ENCODE assay signal across 15 mouse cellular contexts in genomic region chr4:114454495-114455186, GRCm38 (mm10). TPM values are rescaled to one million over a fixed set of nuclear protein-coding genes. Genes with fewer than 3 reads are reported as not detected.
DNase-seq lines count a peak whose midpoint lies in the region; ATAC-seq and TF ChIP-seq lines count a peak whose summit lies in the region.
"Had no signal": no experiment of that assay in that cellular context is flagged by ENCODE, and none has a peak within 500 bp of the region (broad histone marks: within the 10 kb centered on the region; RNA-seq: fewer than 3 reads in every experiment).

No protein-coding gene starts in this region.

- 0 out of 2 replicates have a peak, but pooled peaks have one; percentile 18 for ATAC-seq in forebrain, postnatal 0 days
- no peak for ATAC-seq in forebrain, embryonic 14.5 days
- no peak for ATAC-seq in lung, postnatal 0 days
- no peak for ATAC-seq in monocyte, adult 5-6 weeks (replicated peaks; ENCODE audit: insufficient number of reproducible peaks, low FRiP score, low TSS enrichment, poor library complexity, severe bottlenecking)
- ATAC-seq: forebrain, embryonic 15.5 days had no signal

- H3K36me3 ChIP-seq in forebrain, postnatal 0 days (ENCODE audit: insufficient read depth): no peaks in the 10 kb centered on the region
- no peaks in the 10 kb centered on the region for H3K36me3 ChIP-seq in forebrain, embryonic 14.5 days (ENCODE audit: control insufficient read depth, insufficient read depth, low read length)
- H3K36me3 ChIP-seq in lung, postnatal 0 days (ENCODE audit: insufficient read depth, low read length): no peaks in the 10 kb centered on the region
- H3K36me3 ChIP-seq: embryonic facial prominence, embryonic 12.5 days; forebrain, embryonic 15.5 days; limb, embryonic 12.5 days had no signal

- H3K4me2 ChIP-seq in forebrain, postnatal 0 days (ENCODE audit: low read depth): no peak overlapping the region
- no peak overlapping the region for H3K4me2 ChIP-seq in forebrain, embryonic 14.5 days (ENCODE audit: low read length)
- no peak overlapping the region for H3K4me2 ChIP-seq in lung, postnatal 0 days (replicated peaks; ENCODE audit: low read depth, low read length)
- H3K4me2 ChIP-seq: embryonic facial prominence, embryonic 12.5 days; forebrain, embryonic 15.5 days; limb, embryonic 12.5 days had no signal

- H3K4me1 ChIP-seq in forebrain, postnatal 0 days (ENCODE audit: insufficient read depth): no peaks in the 10 kb centered on the region
- H3K4me1 ChIP-seq in forebrain, embryonic 14.5 days (ENCODE audit: control insufficient read depth, insufficient read depth, low read length): 0 out of 2 replicates have a peak, but pooled peaks cover 2% of the 10 kb centered on the region
- no peaks in the 10 kb centered on the region for H3K4me1 ChIP-seq in lung, postnatal 0 days (ENCODE audit: insufficient read depth, low read depth, low read length)
- H3K4me1 ChIP-seq: embryonic facial prominence, embryonic 12.5 days; forebrain, embryonic 15.5 days; limb, embryonic 12.5 days had no signal

- H3K27ac ChIP-seq in forebrain, postnatal 0 days (ENCODE audit: low read depth, low read length): no peak overlapping the region
- no peak overlapping the region for H3K27ac ChIP-seq in forebrain, embryonic 14.5 days (ENCODE audit: low read depth, low read length)
- H3K27ac ChIP-seq in lung, postnatal 0 days (ENCODE audit: low read length): no peak overlapping the region
- H3K27ac ChIP-seq: embryonic facial prominence, embryonic 12.5 days; forebrain, embryonic 15.5 days; limb, embryonic 12.5 days had no signal

- no peak for TF ChIP-seq CTCF in forebrain, postnatal 0 days (IDR thresholded peaks at IDR 0.05; ENCODE audit: low read depth)
- no peak for TF ChIP-seq CTCF in lung, postnatal 0 days (IDR thresholded peaks at IDR 0.05)

- H3K9ac ChIP-seq in forebrain, postnatal 0 days: no peak overlapping the region
- H3K9ac ChIP-seq in forebrain, embryonic 14.5 days (ENCODE audit: low read length): no peak overlapping the region
- H3K9ac ChIP-seq in lung, postnatal 0 days (replicated peaks; ENCODE audit: low read depth): no peak overlapping the region
- H3K9ac ChIP-seq: embryonic facial prominence, embryonic 12.5 days; forebrain, embryonic 15.5 days; limb, embryonic 12.5 days had no signal

- H3K4me3 ChIP-seq in forebrain, postnatal 0 days (ENCODE audit: low read depth, low read length): no peak overlapping the region
- no peak overlapping the region for H3K4me3 ChIP-seq in forebrain, embryonic 14.5 days (ENCODE audit: low read depth, low read length)
- H3K4me3 ChIP-seq in lung, postnatal 0 days (ENCODE audit: low read depth, low read length): no peak overlapping the region
- H3K4me3 ChIP-seq: embryonic facial prominence, embryonic 12.5 days; forebrain, embryonic 15.5 days; limb, embryonic 12.5 days had no signal

- H3K9me3 ChIP-seq in forebrain, postnatal 0 days (ENCODE audit: low read length): no peaks in the 10 kb centered on the region
- no peaks in the 10 kb centered on the region for H3K9me3 ChIP-seq in forebrain, embryonic 14.5 days (replicated peaks; ENCODE audit: control insufficient read depth, low read length)
- H3K9me3 ChIP-seq in lung, postnatal 0 days (ENCODE audit: low read length): no peaks in the 10 kb centered on the region
- H3K9me3 ChIP-seq: embryonic facial prominence, embryonic 12.5 days; forebrain, embryonic 15.5 days; limb, embryonic 12.5 days had no signal

- no peak for TF ChIP-seq EP300 in lung, postnatal 0 days (IDR thresholded peaks at IDR 0.05)

- no peak for DNase-seq in forebrain, postnatal 0 days
- no peak for DNase-seq in forebrain, embryonic 14.5 days (ENCODE audit: low spot score)
- DNase-seq in lung, postnatal 10 days: peak; percentile 72
- DNase-seq in lung, postnatal 0 days (ENCODE audit: low spot score): no peak
- DNase-seq in kidney, adult 18-20 months: peak; percentile 34
- peak; percentile 36 for DNase-seq in lung, postnatal 14 days
- no peak for DNase-seq in embryo, embryonic 11 days
- DNase-seq: cerebellum, adult 8-10 months; right cerebral cortex, adult 18-20 months; thymus, postnatal 36 days had no signal

- H3K27me3 ChIP-seq in forebrain, postnatal 0 days (ENCODE audit: insufficient read depth, low read length): no peaks in the 10 kb centered on the region
- H3K27me3 ChIP-seq in forebrain, embryonic 14.5 days (replicated peaks; ENCODE audit: control insufficient read depth, insufficient read depth, low read length): no peaks in the 10 kb centered on the region
- H3K27me3 ChIP-seq in lung, postnatal 0 days (replicated peaks; ENCODE audit: insufficient read depth, low read length): no peaks in the 10 kb centered on the region
- H3K27me3 ChIP-seq: embryonic facial prominence, embryonic 12.5 days; forebrain, embryonic 15.5 days; limb, embryonic 12.5 days had no signal

- 88% methylated on average over 3 of the region's 3 CpGs for WGBS in forebrain, postnatal 0 days
- 77% methylated on average over 3 of the region's 3 CpGs for WGBS in forebrain, embryonic 14.5 days
- 71% methylated on average over 3 of the region's 3 CpGs for WGBS in lung, postnatal 0 days

RNA-seq across cellular contexts. Expression of gene Trabd2b, which starts 48.1 kb away (rescaled TPM):
- total RNA-seq in forebrain, postnatal 0 days (2014; rRNA removed): 0.71 and 0.92 TPM in 2 replicates
- polyA plus RNA-seq in forebrain, postnatal 0 days (2015; fragmentation: Nextera tagmentation; extraction: Ambion mirVana): 0.43 and 0.63 TPM in 2 replicates
- polyA plus RNA-seq in forebrain, embryonic 14.5 days (2014; fragmentation: Nextera tagmentation; extraction: Ambion mirVana): 0.37 and 0.41 TPM in 2 replicates
- 2.4 and 3.4 TPM in 2 replicates for polyA plus RNA-seq in lung, postnatal 0 days (2015; fragmentation: Nextera tagmentation; extraction: Ambion mirVana)
- 0.19 to 0.53 TPM (median 0.38 TPM) in 3 replicates for total RNA-seq in monocyte, adult 5-6 weeks (2017)
- total RNA-seq: megakaryocyte-erythroid progenitor cell, adult 5-6 weeks had no signal

Comparison
In these comparisons a context has a peak if more than half of its experiments do, and no peak if none do; other contexts are left out.
1. DNase-seq: peak in lung, postnatal 10 days (single experiment), kidney, adult 18-20 months (single experiment) and lung, postnatal 14 days (single experiment); none in forebrain, postnatal 0 days (single experiment), forebrain, embryonic 14.5 days (single experiment), lung, postnatal 0 days (single experiment) and embryo, embryonic 11 days (single experiment).